Mouse (Mus musculus) megakaryocyte, embryonic 14.5 days (primary cell): ENCODE measurements around the gene Lingo1.

Source experiments
- FLI1 ChIP-seq: IDR thresholded peaks from 2 replicates; pipeline ENCODE4 v1.6.1; 2012; ENCODE audit warnings: low read length, inconsistent platforms, mixed read lengths
- GATA1 ChIP-seq: IDR thresholded peaks from 3 replicates; pipeline ENCODE4 v1.6.1; 2012; ENCODE audit warnings: mixed read lengths, low read length, inconsistent platforms, borderline replicate concordance

DNA sequence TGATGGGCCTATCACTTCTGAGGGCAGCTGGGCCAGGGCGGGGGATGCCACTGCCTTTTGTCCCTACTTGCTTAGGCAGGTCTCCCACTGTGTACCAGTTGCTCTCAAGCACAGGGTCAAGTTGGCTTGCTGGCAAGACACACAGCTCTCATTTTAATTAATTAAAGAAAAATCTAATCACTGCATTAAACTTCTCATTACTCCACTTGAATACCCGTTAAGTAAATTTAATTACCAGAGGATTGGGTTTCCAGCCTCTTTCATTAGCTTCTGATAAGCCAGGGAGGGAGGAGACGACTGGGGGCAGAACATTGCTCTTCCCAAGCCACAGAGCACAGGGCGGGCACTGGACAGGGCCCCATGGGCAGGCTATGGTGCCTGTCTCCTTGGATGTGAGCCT is 113.4 kb downstream of the Lingo1 start:
- TF ChIP-seq FLI1: no peak
- no peak for TF ChIP-seq GATA1
